Mouse (Mus musculus): ENCODE results near the gene Ankrd13d. TPM values are rescaled to one million over a fixed set of nuclear protein-coding genes. Genes with fewer than 3 reads are reported as not detected.

Gene Ankrd13d
- total RNA-seq, 2 experiments from 2014 or later: 7.2 to 10.5 TPM

GRCm38 (mm10) chr19:4301735-4302651 is 19.1 kb upstream of the Ankrd13d start:
- ATAC-seq (ENCODE audit: poor library complexity, severe bottlenecking): peak; percentile 49

GRCm38 (mm10) chr19:4300852-4301734 is 18.2 kb upstream of the Ankrd13d start:
- no peak for ATAC-seq (ENCODE audit: poor library complexity, severe bottlenecking)

GRCm38 (mm10) chr19:4300271-4300704 is 17.4 kb upstream of the Ankrd13d start:
- ATAC-seq (ENCODE audit: poor library complexity, severe bottlenecking): peak; percentile 78

GRCm38 (mm10) chr19:4299574-4300270 is 16.8 kb upstream of the Ankrd13d start:
- peak; percentile 23 for ATAC-seq (ENCODE audit: poor library complexity, severe bottlenecking)

- no peak for ATAC-seq (ENCODE audit: poor library complexity, severe bottlenecking)
These were observed 16.2 kb upstream of the Ankrd13d start for GRCm38 (mm10) chr19:4299126-4299525.

GRCm38 (mm10) chr19:4298322-4299121 is 15.6 kb upstream of the Ankrd13d start:
- ATAC-seq (ENCODE audit: poor library complexity, severe bottlenecking): no peak

GRCm38 (mm10) chr19:4297851-4298250 is 14.9 kb upstream of the Ankrd13d start:
- ATAC-seq (ENCODE audit: poor library complexity, severe bottlenecking): no peak

GRCm38 (mm10) chr19:4296611-4297010 is 13.7 kb upstream of the Ankrd13d start:
- no peak for ATAC-seq (ENCODE audit: poor library complexity, severe bottlenecking)

GRCm38 (mm10) chr19:4295391-4295790 is 12.5 kb upstream of the Ankrd13d start:
- ATAC-seq (ENCODE audit: poor library complexity, severe bottlenecking): no peak

GRCm38 (mm10) chr19:4294381-4295097 is 11.6 kb upstream of the Ankrd13d start:
- ATAC-seq (ENCODE audit: poor library complexity, severe bottlenecking): peak; percentile 95

GRCm38 (mm10) chr19:4291161-4291560 is 8.2 kb upstream of the Ankrd13d start:
- ATAC-seq (ENCODE audit: poor library complexity, severe bottlenecking): no peak

GRCm38 (mm10) chr19:4290749-4291148 is 7.8 kb upstream of the Ankrd13d start:
- no peak for ATAC-seq (ENCODE audit: poor library complexity, severe bottlenecking)

- ATAC-seq (ENCODE audit: poor library complexity, severe bottlenecking): no peak
These were observed 716 bp upstream of the Ankrd13d start for GRCm38 (mm10) chr19:4283653-4284052.

GRCm38 (mm10) chr19:4280425-4280824 is 2.5 kb downstream of the Ankrd13d start:
- no peak for ATAC-seq (ENCODE audit: poor library complexity, severe bottlenecking)

GRCm38 (mm10) chr19:4279487-4279886 is 3.5 kb downstream of the Ankrd13d start:
- no peak for ATAC-seq (ENCODE audit: poor library complexity, severe bottlenecking)

GRCm38 (mm10) chr19:4270972-4271371 is 12.0 kb downstream of the Ankrd13d start:
- ATAC-seq (ENCODE audit: poor library complexity, severe bottlenecking): no peak

GRCm38 (mm10) chr19:4270187-4270586 is 12.8 kb downstream of the Ankrd13d start:
- ATAC-seq (ENCODE audit: poor library complexity, severe bottlenecking): no peak

- ATAC-seq (ENCODE audit: poor library complexity, severe bottlenecking): peak; percentile 98
These were observed 14.2 kb downstream of the Ankrd13d start, which contains the start of gene Ssh3 for GRCm38 (mm10) chr19:4268566-4269361. Gene Ssh3, minus strand, starts transcription at chr19:4269180.
